Mouse (Mus musculus) cerebellum, adult 8-10 months (tissue): ENCODE measurements around the gene Cnr2.

Source experiments
- DNase-seq: peaks from one replicate; pipeline ENCODE4 v3.0.0; 2022

Cnr2 gene

GRCm38 (mm10) chr4:135876583-135877020 lies 18.6 kb upstream of the Cnr2 start:
- DNase-seq: peak; percentile 51

- no peak for DNase-seq
These were observed 17.5 kb upstream of the Cnr2 start for GRCm38 (mm10) chr4:135877742-135878141.

GRCm38 (mm10) chr4:135879021-135879420 lies 16.2 kb upstream of the Cnr2 start:
- DNase-seq: no peak

- no peak for DNase-seq
These were observed 15.2 kb upstream of the Cnr2 start for GRCm38 (mm10) chr4:135880018-135880417.

- no peak for DNase-seq
These were observed 14.6 kb upstream of the Cnr2 start for GRCm38 (mm10) chr4:135880576-135880975.

GRCm38 (mm10) chr4:135882023-135882422 lies 13.2 kb upstream of the Cnr2 start:
- no peak for DNase-seq

GRCm38 (mm10) chr4:135883401-135883851 lies 11.8 kb upstream of the Cnr2 start:
- no peak for DNase-seq

GRCm38 (mm10) chr4:135883881-135884516 lies 11.2 kb upstream of the Cnr2 start:
- no peak for DNase-seq

- DNase-seq: no peak
These were observed 10.7 kb upstream of the Cnr2 start for GRCm38 (mm10) chr4:135884531-135884930.

GRCm38 (mm10) chr4:135885676-135886075 lies 9.5 kb upstream of the Cnr2 start:
- no peak for DNase-seq

GRCm38 (mm10) chr4:135886184-135886583 lies 9.0 kb upstream of the Cnr2 start:
- no peak for DNase-seq

- DNase-seq: no peak
These were observed 6.6 kb upstream of the Cnr2 start for GRCm38 (mm10) chr4:135888448-135889057.

GRCm38 (mm10) chr4:135889146-135889883 lies 5.9 kb upstream of the Cnr2 start:
- DNase-seq: no peak

GRCm38 (mm10) chr4:135889884-135890283 lies 5.3 kb upstream of the Cnr2 start:
- DNase-seq: peak; percentile 62

- DNase-seq: no peak
These were observed 3.7 kb upstream of the Cnr2 start for GRCm38 (mm10) chr4:135891539-135891938.

GRCm38 (mm10) chr4:135892884-135893283 lies 2.3 kb upstream of the Cnr2 start:
- no peak for DNase-seq

GRCm38 (mm10) chr4:135896157-135896556 lies 963 bp downstream of the Cnr2 start:
- DNase-seq: no peak

GRCm38 (mm10) chr4:135898380-135899049 lies 3.3 kb downstream of the Cnr2 start:
- DNase-seq: no peak

GRCm38 (mm10) chr4:135899050-135899448 lies 3.9 kb downstream of the Cnr2 start:
- DNase-seq: no peak

GRCm38 (mm10) chr4:135900008-135900407 lies 4.8 kb downstream of the Cnr2 start:
- no peak for DNase-seq

- DNase-seq: no peak
These were observed 7.5 kb downstream of the Cnr2 start for GRCm38 (mm10) chr4:135902606-135903242.

- no peak for DNase-seq
These were observed 9.6 kb downstream of the Cnr2 start for GRCm38 (mm10) chr4:135904810-135905209.

- DNase-seq: no peak
These were observed 11.4 kb downstream of the Cnr2 start for GRCm38 (mm10) chr4:135906633-135907032.
